Mouse (Mus musculus): ENCODE results near the gene Gm4881. TPM values are rescaled to one million over a fixed set of nuclear protein-coding genes. Genes with fewer than 3 reads are reported as not detected.
A peak's percentile ranks its signal among the peaks of the same experiment; 100 is the strongest.

Gene Gm4881
- not detected in 2 replicates for polyA plus RNA-seq (2011; ENCODE audit: insufficient read depth, insufficient read length, low replicate concordance, missing spikeins)

- under 1% methylated on average over 69 of the region's 72 CpGs for WGBS
- Histone ChIP-seq H3K4me3 (replicated peaks; ENCODE audit: control insufficient read depth, low read depth, low read length) (no peak within 1 kb of the TSS), H3K4me1 (ENCODE audit: control insufficient read depth, insufficient read depth, low read length) (no peaks in the 10 kb centered on the region; the same call in 1 of the 2 replicates), H3K27ac (ENCODE audit: control insufficient read depth, insufficient read depth, low read depth, low read length, poor library complexity) (no peak within 1 kb of the TSS)
- TF ChIP-seq POLR2A (IDR thresholded peaks at IDR 0.05; ENCODE audit: borderline replicate concordance, control insufficient read depth, low read depth, low read length), result no peak
- no peak for TF ChIP-seq CTCF (IDR thresholded peaks at IDR 0.05; ENCODE audit: control insufficient read depth, insufficient read depth, low read length)
Observed at GRCm38 (mm10) chr7:24944257-24944950, at the start of gene Gm4881. Gene Gm4881 (minus strand): TSS chr7:24944494.

DNA sequence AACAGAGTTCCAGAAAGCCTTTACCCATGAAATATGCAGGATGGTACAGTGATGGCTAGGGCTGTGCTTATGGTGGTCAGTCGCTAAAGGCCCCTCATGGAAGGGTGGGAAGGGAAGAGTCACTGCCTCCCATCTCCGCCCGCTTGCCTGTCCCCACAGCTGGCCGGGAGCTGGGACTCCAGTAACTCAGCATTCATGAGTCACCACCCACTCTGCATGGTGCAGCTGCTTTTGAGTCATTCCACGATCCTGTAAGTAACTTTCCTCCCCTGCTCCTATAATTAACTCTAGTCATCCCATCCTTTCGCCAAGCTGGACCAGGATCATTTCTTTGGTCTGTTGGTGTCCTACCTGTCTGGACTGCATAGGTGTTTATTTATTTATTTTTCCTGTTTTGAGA lies 48.8 kb upstream of the Gm4881 start:
- TF ChIP-seq POLR2A (IDR thresholded peaks at IDR 0.05; ENCODE audit: borderline replicate concordance, control insufficient read depth, low read depth, low read length) (no peak), CTCF (IDR thresholded peaks at IDR 0.05; ENCODE audit: control insufficient read depth, insufficient read depth, low read length) (no peak)
- Histone ChIP-seq H3K4me3 (replicated peaks; ENCODE audit: control insufficient read depth, low read depth, low read length) (no peak overlapping the region), H3K27ac (ENCODE audit: control insufficient read depth, insufficient read depth, low read depth, low read length, poor library complexity) (no peak overlapping the region), H3K4me1 (ENCODE audit: control insufficient read depth, insufficient read depth, low read length) (peaks cover 2% of the 10 kb centered on the region)
- 71% methylated on average over 6 of the region's 6 CpGs for WGBS

- TF ChIP-seq CTCF (IDR thresholded peaks at IDR 0.05; ENCODE audit: control insufficient read depth, insufficient read depth, low read length), result no peak
- TF ChIP-seq POLR2A (IDR thresholded peaks at IDR 0.05; ENCODE audit: borderline replicate concordance, control insufficient read depth, low read depth, low read length), result no peak
- no peak overlapping the region for H3K27ac ChIP-seq (ENCODE audit: control insufficient read depth, insufficient read depth, low read depth, low read length, poor library complexity)
- peaks cover 2% of the 10 kb centered on the region for H3K4me1 ChIP-seq (ENCODE audit: control insufficient read depth, insufficient read depth, low read length)
- no peak overlapping the region for H3K4me3 ChIP-seq (replicated peaks; ENCODE audit: control insufficient read depth, low read depth, low read length)
- WGBS, result 61% methylated on average over 8 of the region's 8 CpGs
Observed at GRCm38 (mm10) chr7:24990478-24990877, 46.2 kb upstream of the Gm4881 start.

DNA sequence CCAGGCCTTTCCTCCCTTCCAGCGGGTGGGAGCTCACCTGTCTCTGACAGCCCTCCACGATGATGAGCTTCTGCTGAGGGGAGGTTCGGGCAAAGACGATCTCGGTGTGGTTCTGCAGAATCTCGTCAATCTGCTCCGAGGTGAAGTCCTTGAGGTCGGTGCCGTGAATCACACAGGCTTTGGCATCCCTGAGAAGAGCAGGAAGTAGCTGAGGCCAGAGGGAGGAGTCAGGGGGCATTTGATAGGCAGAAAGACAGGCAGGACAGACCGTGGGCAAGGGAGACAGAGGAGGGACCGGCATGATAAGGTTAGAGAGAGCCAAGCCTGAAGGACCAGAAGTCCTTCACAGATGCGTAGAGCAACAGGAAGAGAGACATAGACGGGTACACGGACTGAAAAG lies 43.6 kb upstream of the Gm4881 start:
- 53% methylated on average over 14 of the region's 14 CpGs for WGBS
- Histone ChIP-seq H3K4me3 (replicated peaks; ENCODE audit: control insufficient read depth, low read depth, low read length) (no peak overlapping the region), H3K4me1 (ENCODE audit: control insufficient read depth, insufficient read depth, low read length) (peaks cover 2% of the 10 kb centered on the region), H3K27ac (ENCODE audit: control insufficient read depth, insufficient read depth, low read depth, low read length, poor library complexity) (no peak overlapping the region)
- TF ChIP-seq POLR2A (IDR thresholded peaks at IDR 0.05; ENCODE audit: borderline replicate concordance, control insufficient read depth, low read depth, low read length) (no peak), CTCF (IDR thresholded peaks at IDR 0.05; ENCODE audit: control insufficient read depth, insufficient read depth, low read length) (no peak)

GRCm38 (mm10) chr7:24985799-24986198 lies 41.5 kb upstream of the Gm4881 start:
- TF ChIP-seq POLR2A (IDR thresholded peaks at IDR 0.05; ENCODE audit: borderline replicate concordance, control insufficient read depth, low read depth, low read length) (no peak), CTCF (IDR thresholded peaks at IDR 0.05; ENCODE audit: control insufficient read depth, insufficient read depth, low read length) (peak; percentile 60)
- peaks cover 2% of the 10 kb centered on the region for H3K4me1 ChIP-seq (ENCODE audit: control insufficient read depth, insufficient read depth, low read length)
- 69% methylated on average over 5 of the region's 5 CpGs for WGBS
- no peak overlapping the region for H3K27ac ChIP-seq (ENCODE audit: control insufficient read depth, insufficient read depth, low read depth, low read length, poor library complexity)
- no peak overlapping the region for H3K4me3 ChIP-seq (replicated peaks; ENCODE audit: control insufficient read depth, low read depth, low read length)

DNA sequence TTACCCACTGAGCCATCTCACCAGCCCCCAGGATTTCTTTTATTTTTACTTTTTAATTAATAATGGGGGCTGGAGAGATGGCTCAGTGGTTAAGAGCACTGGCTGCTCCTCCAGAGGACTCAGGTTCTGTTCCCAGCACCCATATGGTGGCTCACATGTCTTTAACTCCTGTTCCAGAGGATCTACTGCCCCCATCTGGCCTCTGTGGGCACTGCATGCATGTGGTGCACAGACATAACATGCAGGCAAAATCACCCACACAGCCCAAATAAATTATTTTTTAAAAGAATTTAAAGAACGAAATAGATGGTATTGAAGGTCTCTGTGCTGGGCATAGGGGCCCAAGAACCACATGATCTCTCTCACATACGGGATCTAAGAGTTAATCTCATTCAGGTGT lies 40.0 kb upstream of the Gm4881 start:
- WGBS, result 91% methylated on average over 2 of the region's 2 CpGs
- TF ChIP-seq CTCF (IDR thresholded peaks at IDR 0.05; ENCODE audit: control insufficient read depth, insufficient read depth, low read length) (peak; percentile 9; the same call in 1 of the 2 replicates), POLR2A (IDR thresholded peaks at IDR 0.05; ENCODE audit: borderline replicate concordance, control insufficient read depth, low read depth, low read length) (no peak)
- no peak overlapping the region for H3K4me3 ChIP-seq (replicated peaks; ENCODE audit: control insufficient read depth, low read depth, low read length)
- no peak overlapping the region for H3K27ac ChIP-seq (ENCODE audit: control insufficient read depth, insufficient read depth, low read depth, low read length, poor library complexity)
- peaks cover 2% of the 10 kb centered on the region; the same call in 1 of the 2 replicates for H3K4me1 ChIP-seq (ENCODE audit: control insufficient read depth, insufficient read depth, low read length)

GRCm38 (mm10) chr7:24983396-24983795 lies 39.1 kb upstream of the Gm4881 start:
- H3K27ac ChIP-seq (ENCODE audit: control insufficient read depth, insufficient read depth, low read depth, low read length, poor library complexity), result no peak overlapping the region
- H3K4me3 ChIP-seq (replicated peaks; ENCODE audit: control insufficient read depth, low read depth, low read length), result no peak overlapping the region
- TF ChIP-seq POLR2A (IDR thresholded peaks at IDR 0.05; ENCODE audit: borderline replicate concordance, control insufficient read depth, low read depth, low read length) (no peak), CTCF (IDR thresholded peaks at IDR 0.05; ENCODE audit: control insufficient read depth, insufficient read depth, low read length) (no peak)
- H3K4me1 ChIP-seq (ENCODE audit: control insufficient read depth, insufficient read depth, low read length), result peaks cover 6% of the 10 kb centered on the region
- WGBS, result 84% methylated on average over 5 of the region's 5 CpGs

DNA sequence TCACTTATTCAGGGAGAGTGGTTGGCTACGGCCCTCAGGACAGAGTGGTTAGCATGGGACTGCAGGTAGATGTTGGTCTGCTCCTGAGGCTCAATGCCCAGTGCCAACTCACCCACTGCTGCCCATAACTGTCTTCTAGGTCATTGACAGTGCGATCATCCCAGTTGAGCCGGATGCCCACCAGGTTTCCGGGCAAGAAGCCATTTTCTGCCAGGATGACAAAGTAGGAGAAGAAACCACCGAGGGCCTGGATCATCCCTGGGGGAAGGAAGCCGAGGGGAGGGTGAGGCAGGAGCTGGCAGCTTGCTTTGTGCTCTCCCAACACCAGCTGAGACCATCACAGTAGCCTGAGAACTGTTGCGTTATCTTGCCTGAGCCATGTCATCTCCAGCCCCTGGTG lies 36.1 kb upstream of the Gm4881 start:
- H3K4me1 ChIP-seq (ENCODE audit: control insufficient read depth, insufficient read depth, low read length), result peaks cover 8% of the 10 kb centered on the region
- TF ChIP-seq CTCF (IDR thresholded peaks at IDR 0.05; ENCODE audit: control insufficient read depth, insufficient read depth, low read length) (no peak), POLR2A (IDR thresholded peaks at IDR 0.05; ENCODE audit: borderline replicate concordance, control insufficient read depth, low read depth, low read length) (no peak)
- no peak overlapping the region for H3K4me3 ChIP-seq (replicated peaks; ENCODE audit: control insufficient read depth, low read depth, low read length)
- H3K27ac ChIP-seq (ENCODE audit: control insufficient read depth, insufficient read depth, low read depth, low read length, poor library complexity), result no peak overlapping the region
- WGBS, result 84% methylated on average over 7 of the region's 7 CpGs
